Mouse (Mus musculus): ENCODE data around the gene Midn.

DNA sequence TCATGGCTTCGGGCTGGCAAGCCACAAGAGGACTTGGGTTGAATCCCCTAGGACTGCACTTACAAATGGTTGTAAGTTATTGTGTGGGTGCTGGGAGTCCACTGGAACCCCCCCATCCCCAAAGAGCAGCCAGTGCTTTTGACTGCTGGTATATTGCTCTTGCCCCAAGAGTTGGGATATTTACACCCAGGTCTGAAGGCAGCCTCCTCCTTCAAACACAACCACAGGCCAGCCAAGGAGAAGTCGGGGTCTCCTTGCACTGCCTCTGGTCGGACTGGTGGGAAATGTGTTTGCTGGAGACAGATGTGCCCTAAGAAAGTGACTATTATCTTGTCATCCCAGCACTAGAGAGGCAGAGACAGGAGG lies 14.2 kb downstream of the Midn start:
- TF ChIP-seq CTCF (IDR thresholded peaks at IDR 0.05; ENCODE audit: extremely low read depth, insufficient read depth, insufficient read length, insufficient replicate concordance), result no peak
- no peak for TF ChIP-seq POLR2A (IDR thresholded peaks at IDR 0.05; ENCODE audit: low read depth, low read length)

All from spleen, adult 2 months (tissue).